Mouse (Mus musculus): ENCODE measurements around the gene H2-M10.1. TPM values are rescaled to one million over a fixed set of nuclear protein-coding genes. Genes with fewer than 3 reads are reported as not detected.
A peak's percentile ranks its signal among the peaks of the same experiment; 100 is the strongest.
"Not testable (repeated sequence)": the region's sequence is repeated elsewhere in the genome, so short reads cannot be mapped to it uniquely, and the experiment has no call there.

H2-M10.1 gene
- not detected in 2 replicates for polyA plus RNA-seq (2015; fragmentation: Nextera tagmentation; extraction: Ambion mirVana)

DNA sequence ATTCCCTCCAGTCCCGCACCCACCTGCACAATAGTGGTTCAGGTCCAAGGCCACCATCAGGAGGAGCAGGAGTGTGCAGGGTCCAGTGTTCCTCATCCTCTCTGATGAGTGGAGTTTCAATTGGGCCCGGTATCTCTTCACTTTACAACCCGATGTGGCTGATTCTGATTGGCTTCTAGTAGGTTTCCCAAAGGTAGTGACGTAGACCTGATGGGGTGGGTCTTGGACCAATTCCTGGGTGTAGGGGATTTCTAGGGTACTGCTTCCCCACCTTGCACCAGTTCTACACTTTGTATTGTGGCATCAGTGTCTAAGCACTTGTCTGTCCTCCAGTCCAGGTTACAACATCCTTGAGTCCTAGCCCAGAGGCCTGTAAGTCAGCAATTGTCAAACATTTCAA, at the start of gene H2-M10.1:
Gene H2-M10.1, minus strand, starts transcription at position 101 of the 400 bp plus-strand sequence.
- Histone ChIP-seq H3K9me3 (no peaks in the 10 kb centered on the region), H3K9ac (replicated peaks) (no peak within 1 kb of the TSS), H3K27ac (replicated peaks) (no peak within 1 kb of the TSS), H3K27me3 (no peaks in the 10 kb centered on the region), H3K4me3 (no peak within 1 kb of the TSS), H3K4me1 (no peaks in the 10 kb centered on the region), H3K36me3 (no peaks in the 10 kb centered on the region), H3K4me2 (replicated peaks) (no peak within 1 kb of the TSS)
- 91% methylated on average over 4 of the region's 4 CpGs for WGBS
- no peak for ATAC-seq (replicated peaks)

DNA sequence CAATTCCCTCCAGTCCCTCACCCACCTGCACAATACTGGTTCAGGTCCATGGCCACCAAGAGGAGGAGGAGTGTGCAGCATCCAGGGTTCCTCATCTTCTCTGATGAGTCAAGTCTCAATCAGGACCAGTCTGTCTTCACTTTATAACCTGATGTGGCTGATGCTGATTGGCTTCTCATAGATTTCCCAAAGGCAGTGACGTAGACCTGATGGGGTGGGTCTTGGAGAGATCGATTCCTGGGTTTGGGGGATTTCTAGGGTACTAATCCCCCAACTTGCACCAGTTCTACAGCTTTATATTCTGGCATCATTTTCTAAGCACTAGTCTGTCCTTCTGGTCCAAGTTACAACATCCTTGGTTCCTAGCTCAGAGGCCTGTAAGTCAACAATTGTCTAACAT, 42.4 kb upstream of the H2-M10.1 start, which contains the start of gene H2-M10.3:
Gene H2-M10.3, minus strand, starts transcription at position 101 of the 400 bp plus-strand sequence.
- ATAC-seq (replicated peaks); H3K36me3 ChIP-seq; H3K4me1 ChIP-seq; H3K9ac ChIP-seq (replicated peaks); H3K27me3 ChIP-seq; H3K9me3 ChIP-seq; H3K27ac ChIP-seq (replicated peaks); H3K4me2 ChIP-seq (replicated peaks); H3K4me3 ChIP-seq: not testable (repeated sequence)
- 94% methylated on average over 2 of the region's 2 CpGs for WGBS

DNA sequence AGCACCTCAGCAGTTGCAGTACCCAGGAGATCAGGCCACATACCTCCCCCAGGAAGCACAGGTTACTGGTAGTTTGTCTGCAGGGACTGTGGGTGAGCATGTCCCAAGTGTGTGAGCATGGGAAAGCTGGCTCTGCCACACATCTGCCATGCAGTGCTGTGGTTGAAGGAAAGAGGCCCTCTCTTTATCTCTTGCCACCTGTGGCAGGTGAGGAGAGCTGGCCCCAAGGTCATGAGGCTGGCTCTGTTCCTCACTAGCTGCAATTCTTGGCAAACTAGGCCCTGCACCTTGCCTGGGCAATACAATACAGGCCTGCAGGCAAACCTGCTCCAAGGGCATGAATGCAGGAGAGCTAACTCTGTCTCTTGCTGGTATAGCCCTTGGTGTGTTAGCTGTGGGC, 36.4 kb upstream of the H2-M10.1 start:
- not testable (repeated sequence) for H3K4me2 ChIP-seq (replicated peaks); H3K9ac ChIP-seq (replicated peaks); H3K9me3 ChIP-seq; H3K27ac ChIP-seq (replicated peaks); H3K36me3 ChIP-seq; H3K4me1 ChIP-seq; H3K27me3 ChIP-seq; H3K4me3 ChIP-seq; ATAC-seq (replicated peaks)

DNA sequence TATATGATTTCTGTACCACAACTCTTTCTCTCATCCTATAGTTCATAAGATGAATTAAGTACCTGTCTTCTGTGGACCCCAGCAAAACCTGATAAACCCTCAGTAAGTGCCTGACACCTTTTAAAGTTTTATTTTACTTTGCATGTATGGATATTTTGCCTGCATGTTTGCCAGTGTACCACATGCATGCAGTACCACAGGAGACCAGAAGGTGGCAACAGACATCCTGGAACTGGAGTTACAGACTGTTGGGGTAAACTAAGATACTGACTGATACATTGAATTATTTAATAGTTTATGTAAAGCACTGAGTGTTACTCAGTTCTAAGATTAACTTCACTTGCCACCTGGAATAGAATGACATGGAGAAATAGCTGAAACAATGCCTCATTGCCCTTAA, 31.6 kb upstream of the H2-M10.1 start:
- H3K27me3 ChIP-seq; H3K36me3 ChIP-seq; H3K27ac ChIP-seq (replicated peaks); H3K4me1 ChIP-seq; ATAC-seq (replicated peaks); H3K9ac ChIP-seq (replicated peaks); H3K4me2 ChIP-seq (replicated peaks); H3K4me3 ChIP-seq; H3K9me3 ChIP-seq: not testable (repeated sequence)

DNA sequence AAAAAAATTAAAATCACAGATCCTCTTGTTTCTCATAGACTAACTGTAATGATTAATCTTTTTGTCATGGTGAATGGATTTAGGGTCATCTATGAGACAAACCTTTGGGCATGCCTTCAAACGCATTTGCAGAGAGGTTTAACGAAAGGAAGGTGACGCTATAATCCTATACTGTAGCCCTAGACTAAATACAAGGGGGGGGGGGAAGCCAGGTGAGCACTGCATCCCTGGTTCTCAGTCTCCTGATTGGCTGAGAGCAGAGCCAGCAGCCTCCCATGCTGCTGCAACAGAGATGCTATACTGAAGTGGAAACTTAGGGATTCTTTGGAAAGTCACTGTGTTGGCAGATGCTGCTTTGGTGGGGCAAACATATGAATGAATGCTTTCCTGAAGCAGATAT, 29.8 kb upstream of the H2-M10.1 start:
- H3K4me1 ChIP-seq: no peaks in the 10 kb centered on the region
- no peaks in the 10 kb centered on the region for H3K9me3 ChIP-seq
- H3K4me2 ChIP-seq (replicated peaks): no peak overlapping the region
- no peaks in the 10 kb centered on the region for H3K36me3 ChIP-seq
- H3K9ac ChIP-seq (replicated peaks): no peak overlapping the region
- ATAC-seq (replicated peaks): no peak
- no peak overlapping the region for H3K27ac ChIP-seq (replicated peaks)
- H3K27me3 ChIP-seq: no peaks in the 10 kb centered on the region
- no peak overlapping the region for H3K4me3 ChIP-seq
- 27% methylated on average over 3 of the region's 3 CpGs for WGBS

DNA sequence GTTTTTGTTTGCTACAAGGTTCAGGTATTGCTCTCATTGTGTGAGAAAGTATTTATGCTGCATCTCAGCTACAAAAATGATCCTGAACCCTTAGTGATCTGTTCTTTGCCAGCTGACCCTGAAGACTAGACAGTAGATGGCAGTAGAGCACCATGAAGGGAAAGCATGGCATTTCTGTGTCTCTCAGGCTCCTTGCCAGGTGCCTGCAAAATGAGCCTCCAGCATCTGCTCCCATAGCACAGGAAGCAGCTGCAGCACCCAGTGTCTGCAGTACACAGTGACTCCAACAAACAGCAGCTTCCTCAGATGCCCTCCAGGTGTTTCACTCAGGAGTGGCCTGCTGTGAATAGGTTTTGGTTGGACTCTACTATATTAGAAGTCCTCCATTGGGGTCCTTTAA, 29.4 kb upstream of the H2-M10.1 start:
- H3K9ac ChIP-seq (replicated peaks); H3K36me3 ChIP-seq; H3K9me3 ChIP-seq; H3K27ac ChIP-seq (replicated peaks); H3K4me3 ChIP-seq; H3K4me2 ChIP-seq (replicated peaks); H3K4me1 ChIP-seq; H3K27me3 ChIP-seq: not testable (repeated sequence)
- peak; percentile 76; the same call in 1 of the 2 replicates for ATAC-seq (replicated peaks)

DNA sequence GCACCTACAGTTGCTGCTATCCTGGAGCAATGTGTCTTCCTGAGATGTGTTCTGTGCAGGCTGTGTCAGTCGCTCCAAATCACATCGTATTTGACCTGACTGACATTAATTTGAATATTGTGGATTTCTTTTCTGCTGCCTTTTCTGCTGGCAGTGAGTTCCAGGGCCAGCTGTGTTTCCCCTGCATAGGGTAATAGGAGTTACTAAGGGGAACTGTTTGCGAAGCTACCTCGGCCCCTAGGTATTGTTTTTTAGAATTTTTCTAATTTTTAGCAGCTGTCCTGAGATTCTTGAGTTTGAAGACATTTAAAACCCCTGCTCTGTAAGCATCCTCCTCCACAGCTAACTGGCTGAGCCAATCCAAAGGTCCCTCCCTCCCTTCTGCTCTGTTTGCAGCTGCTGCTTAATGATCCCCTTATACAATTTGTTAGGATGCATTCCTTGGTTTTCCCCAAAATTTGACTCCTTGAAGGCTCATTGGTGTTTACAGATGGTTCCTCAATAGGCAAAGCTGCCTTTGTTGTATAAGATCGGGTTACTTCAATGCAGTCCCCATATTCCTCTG, 10.2 kb downstream of the H2-M10.1 start:
- H3K9ac ChIP-seq (replicated peaks): peak overlapping the region; percentile 59
- H3K27me3 ChIP-seq: no peaks in the 10 kb centered on the region
- peak overlapping the region; percentile 90 for H3K27ac ChIP-seq (replicated peaks)
- peaks cover 6% of the 10 kb centered on the region for H3K4me1 ChIP-seq
- peak; percentile 61 for ATAC-seq (replicated peaks)
- H3K9me3 ChIP-seq: no peaks in the 10 kb centered on the region
- peak overlapping the region; percentile 58 for H3K4me3 ChIP-seq
- H3K36me3 ChIP-seq: no peaks in the 10 kb centered on the region
- peak overlapping the region; percentile 75 for H3K4me2 ChIP-seq (replicated peaks)
- 16% methylated on average over 5 of the region's 5 CpGs for WGBS

DNA sequence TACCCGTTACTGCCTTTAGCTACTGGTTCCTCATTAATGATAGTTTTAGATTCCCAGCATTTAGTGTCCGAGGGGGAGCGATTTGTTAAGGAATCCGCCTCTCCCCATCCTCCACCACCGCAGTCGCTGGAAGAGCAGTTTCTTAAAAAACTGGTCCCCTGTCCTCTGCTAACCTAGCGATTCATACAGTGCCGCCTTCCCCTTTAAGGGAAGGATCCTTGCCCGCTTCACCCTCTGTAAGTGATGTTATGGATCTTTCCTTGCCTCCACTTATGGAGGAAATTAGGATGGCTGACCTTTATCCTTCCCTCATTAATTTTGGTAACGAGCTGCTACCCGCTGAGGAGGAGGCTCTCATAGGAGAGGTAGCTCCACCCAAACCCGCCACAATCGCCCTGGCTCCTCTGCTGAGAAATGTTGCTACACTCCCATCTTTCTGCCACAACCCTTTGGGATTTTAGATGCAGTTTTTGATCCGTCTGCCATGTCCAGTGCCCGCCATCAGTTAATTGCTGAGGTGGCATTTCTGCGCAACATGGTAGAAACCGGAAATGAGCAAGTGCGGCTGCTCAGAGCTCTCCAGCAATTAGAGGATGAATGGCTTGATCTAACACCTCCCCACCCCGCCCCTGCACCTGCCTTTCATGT, 10.8 kb downstream of the H2-M10.1 start:
- WGBS: under 1% methylated on average over 19 of the region's 19 CpGs
- H3K4me3 ChIP-seq: peak overlapping the region; percentile 58
- peak overlapping the region; percentile 90 for H3K27ac ChIP-seq (replicated peaks)
- no peaks in the 10 kb centered on the region for H3K27me3 ChIP-seq
- H3K4me1 ChIP-seq: peaks cover 6% of the 10 kb centered on the region
- no peaks in the 10 kb centered on the region for H3K9me3 ChIP-seq
- H3K36me3 ChIP-seq: no peaks in the 10 kb centered on the region
- H3K4me2 ChIP-seq (replicated peaks): peak overlapping the region; percentile 75
- ATAC-seq (replicated peaks): peak; percentile 93
- peak overlapping the region; percentile 59 for H3K9ac ChIP-seq (replicated peaks)

DNA sequence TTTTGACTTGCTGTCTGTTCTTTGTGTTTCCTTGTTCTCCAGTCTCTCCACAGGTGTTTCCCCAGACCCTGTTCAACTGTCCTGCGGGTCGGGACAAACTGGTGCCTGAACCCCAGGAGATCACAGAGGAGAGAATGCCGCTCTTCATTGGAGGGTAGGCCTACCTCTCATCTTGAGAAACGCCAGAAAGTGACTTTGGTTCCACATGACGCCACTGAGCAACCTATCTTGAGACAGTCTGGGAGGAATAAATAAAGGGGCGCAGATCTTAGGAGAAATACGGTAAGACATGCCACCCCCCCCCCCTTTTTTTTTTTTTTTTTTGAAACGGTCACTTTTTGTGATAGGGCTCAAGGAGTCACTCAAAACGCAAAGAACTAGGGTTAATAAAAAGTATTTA, 11.4 kb downstream of the H2-M10.1 start:
- Histone ChIP-seq H3K36me3 (no peaks in the 10 kb centered on the region), H3K4me3 (peak overlapping the region; percentile 58), H3K27ac (replicated peaks) (peak overlapping the region; percentile 90), H3K4me2 (replicated peaks) (peak overlapping the region; percentile 75), H3K9ac (replicated peaks) (peak overlapping the region; percentile 59), H3K27me3 (no peaks in the 10 kb centered on the region), H3K4me1 (peaks cover 6% of the 10 kb centered on the region), H3K9me3 (no peaks in the 10 kb centered on the region)
- 1% methylated on average over 9 of the region's 9 CpGs for WGBS
- peak; percentile 71 for ATAC-seq (replicated peaks)

DNA sequence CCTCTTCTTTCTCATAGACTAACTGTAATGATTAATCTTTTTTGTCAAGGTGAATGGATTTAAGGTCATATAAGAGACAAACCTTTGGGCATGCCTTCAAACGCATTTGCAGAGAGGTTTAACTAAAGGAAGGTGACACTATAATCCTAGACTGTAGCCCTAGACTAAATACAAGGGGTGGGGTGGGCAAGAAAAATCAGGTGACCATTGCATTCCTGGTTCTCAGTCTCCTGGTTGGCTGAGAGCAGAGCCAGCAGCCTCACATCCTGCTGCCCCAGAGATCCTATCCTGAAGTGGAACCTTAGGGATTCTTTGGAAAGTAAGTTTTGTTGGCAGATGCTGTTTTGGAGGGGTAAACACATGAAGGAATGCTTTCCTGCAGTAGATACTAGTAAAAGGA, 16.7 kb downstream of the H2-M10.1 start:
- Histone ChIP-seq H3K4me2 (replicated peaks) (no peak overlapping the region), H3K36me3 (no peaks in the 10 kb centered on the region), H3K4me3 (no peak overlapping the region), H3K27me3 (no peaks in the 10 kb centered on the region), H3K4me1 (no peaks in the 10 kb centered on the region), H3K27ac (replicated peaks) (no peak overlapping the region), H3K9ac (replicated peaks) (no peak overlapping the region), H3K9me3 (no peaks in the 10 kb centered on the region)
- ATAC-seq (replicated peaks): no peak
- WGBS: 41% methylated on average over 1 of the region's 1 CpGs

DNA sequence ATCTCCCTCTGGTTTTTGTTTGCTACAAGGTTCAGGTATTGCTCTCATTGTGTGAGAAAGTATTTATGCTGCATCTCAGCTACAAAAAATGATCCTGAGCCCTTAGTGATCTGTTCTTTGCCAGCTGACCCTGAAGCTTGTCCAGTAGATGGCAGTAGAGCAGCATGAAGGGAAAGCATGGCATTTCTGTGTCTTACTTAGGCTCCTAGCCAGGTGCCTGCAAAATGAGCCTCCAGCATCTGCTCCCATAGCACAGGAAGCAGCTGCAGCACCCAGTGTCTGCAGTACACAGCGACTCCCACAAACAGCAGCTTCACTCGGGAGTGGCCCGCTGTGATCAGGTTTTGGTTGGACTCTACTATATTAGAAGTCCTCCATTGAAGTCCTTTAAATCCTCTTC, 17.1 kb downstream of the H2-M10.1 start:
- H3K9ac ChIP-seq (replicated peaks); H3K27ac ChIP-seq (replicated peaks): not testable (repeated sequence)

DNA sequence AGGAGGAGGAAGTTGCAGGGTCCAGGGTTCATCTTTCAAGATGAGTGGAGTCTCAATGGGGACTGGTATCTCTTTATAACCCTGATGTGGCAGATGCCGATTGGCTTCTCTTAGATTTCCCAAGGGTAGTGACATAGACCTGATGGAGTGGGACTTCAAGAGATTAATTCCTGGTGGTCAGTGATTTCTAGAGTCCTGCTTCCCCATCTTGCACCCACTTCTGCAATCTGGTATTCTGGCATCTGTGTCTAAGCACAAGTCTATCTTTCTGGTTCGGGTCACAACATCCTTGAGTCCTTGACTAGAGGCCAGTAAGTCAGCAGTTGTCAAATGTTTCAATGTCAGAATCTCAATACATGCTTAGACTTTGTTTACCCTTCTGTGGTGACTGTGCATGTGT, 39.6 kb downstream of the H2-M10.1 start, which contains the start of gene H2-M10.2:
Gene H2-M10.2, minus strand, starts transcription at position 101 of the 400 bp plus-strand sequence.
- no peak for ATAC-seq (replicated peaks)
- Histone ChIP-seq H3K9me3 (no peaks in the 10 kb centered on the region), H3K4me1 (no peaks in the 10 kb centered on the region), H3K4me3 (no peak within 1 kb of the TSS), H3K9ac (replicated peaks) (no peak within 1 kb of the TSS), H3K4me2 (replicated peaks) (no peak within 1 kb of the TSS), H3K27ac (replicated peaks) (no peak within 1 kb of the TSS), H3K27me3 (no peaks in the 10 kb centered on the region), H3K36me3 (peaks cover 14% of the 10 kb centered on the region; the same call in 1 of the 2 replicates)
- 95% methylated on average over 2 of the region's 2 CpGs for WGBS

More for the DNA sequence above, 17.1 kb downstream of the H2-M10.1 start:
- peak; percentile 72 for ATAC-seq (replicated peaks)
- H3K4me3 ChIP-seq, H3K9me3 ChIP-seq, H3K36me3 ChIP-seq, H3K27me3 ChIP-seq, H3K4me1 ChIP-seq: not testable (repeated sequence)
- H3K4me2 ChIP-seq (replicated peaks): peak overlapping the region; percentile 20; the same call in 1 of the 2 replicates
- WGBS: under 1% methylated on average over 3 of the region's 3 CpGs

All from forebrain, embryonic 15.5 days (tissue).